Mouse (Mus musculus): ENCODE measurements around the gene Npvf. TPM values are rescaled to one million over a fixed set of nuclear protein-coding genes. Genes with fewer than 3 reads are reported as not detected.

Npvf gene
- polyA plus RNA-seq, 1 experiment from 2014 or later = not detected

Other genes with a start within 250 kb of the Npvf start
- 9.1 and 9.8 TPM in 2 replicates for gene Osbpl3, start 198.2 kb downstream of the Npvf start, polyA plus RNA-seq (2014; fragmentation: Nextera tagmentation; extraction: Ambion mirVana)
- 70.6 and 73.7 TPM in 2 replicates for gene Cycs, start 87.9 kb downstream of the Npvf start, polyA plus RNA-seq (2014; fragmentation: Nextera tagmentation; extraction: Ambion mirVana)
- 0.45 and 0.75 TPM in 2 replicates for gene 4921507P07Rik, start 57.8 kb downstream of the Npvf start, polyA plus RNA-seq (2014; fragmentation: Nextera tagmentation; extraction: Ambion mirVana)